Mouse (Mus musculus): ENCODE data around the gene Heca.
"Not testable (repeated sequence)": the region's sequence is repeated elsewhere in the genome, so short reads cannot be mapped to it uniquely, and the experiment has no call there.

Heca gene

DNA sequence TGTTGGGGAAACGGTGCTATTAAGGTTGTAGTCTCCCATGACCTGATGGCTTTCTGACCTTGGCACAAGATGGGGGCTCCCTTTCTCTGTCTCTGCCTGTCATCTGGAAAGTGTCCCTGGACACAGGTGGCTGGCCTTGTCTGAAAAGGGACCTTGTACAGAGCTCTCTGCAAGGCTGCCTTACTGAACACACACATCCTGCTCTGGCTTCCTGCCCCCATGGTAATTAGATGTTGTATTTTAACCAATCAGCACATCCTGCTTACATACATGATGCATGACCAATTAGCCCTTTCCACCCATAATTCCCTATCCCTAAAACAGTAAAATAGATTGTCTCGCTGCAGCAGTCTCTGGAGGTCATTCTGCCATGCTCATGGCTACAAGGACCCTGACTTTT lies 67.1 kb downstream of the Heca start:
- no peak for DNase-seq (ENCODE audit: low read depth, low spot score)

DNA sequence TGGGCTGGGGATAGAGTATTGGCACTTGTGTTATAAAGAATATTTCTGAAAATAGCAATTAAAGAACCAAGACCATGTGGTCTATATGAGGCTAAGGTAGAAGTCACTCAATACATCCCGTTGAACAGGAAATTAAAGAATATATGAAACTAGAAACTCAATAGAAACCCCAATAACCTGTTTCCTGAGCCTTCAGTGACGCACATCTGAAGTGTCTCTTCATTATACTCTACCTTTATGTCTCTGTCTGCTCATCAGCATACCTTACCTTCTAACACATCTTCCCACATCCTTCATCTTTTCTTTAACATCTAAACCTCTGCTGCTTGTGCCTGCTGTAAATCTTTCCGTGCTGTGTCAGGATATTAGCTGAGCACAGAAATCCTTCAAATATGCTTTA lies 67.8 kb downstream of the Heca start:
- no peak for DNase-seq (ENCODE audit: low read depth, low spot score)

GRCm38 (mm10) chr10:17878002-17878919 lies 69.6 kb downstream of the Heca start:
- peak; percentile 8 for DNase-seq (ENCODE audit: low read depth, low spot score)

GRCm38 (mm10) chr10:17869822-17870662 lies 77.8 kb downstream of the Heca start:
- peak; percentile 56 for DNase-seq (ENCODE audit: low read depth, low spot score)

- DNase-seq (ENCODE audit: low read depth, low spot score), result no peak
Observed at GRCm38 (mm10) chr10:17860701-17861480, 87.0 kb downstream of the Heca start.

DNA sequence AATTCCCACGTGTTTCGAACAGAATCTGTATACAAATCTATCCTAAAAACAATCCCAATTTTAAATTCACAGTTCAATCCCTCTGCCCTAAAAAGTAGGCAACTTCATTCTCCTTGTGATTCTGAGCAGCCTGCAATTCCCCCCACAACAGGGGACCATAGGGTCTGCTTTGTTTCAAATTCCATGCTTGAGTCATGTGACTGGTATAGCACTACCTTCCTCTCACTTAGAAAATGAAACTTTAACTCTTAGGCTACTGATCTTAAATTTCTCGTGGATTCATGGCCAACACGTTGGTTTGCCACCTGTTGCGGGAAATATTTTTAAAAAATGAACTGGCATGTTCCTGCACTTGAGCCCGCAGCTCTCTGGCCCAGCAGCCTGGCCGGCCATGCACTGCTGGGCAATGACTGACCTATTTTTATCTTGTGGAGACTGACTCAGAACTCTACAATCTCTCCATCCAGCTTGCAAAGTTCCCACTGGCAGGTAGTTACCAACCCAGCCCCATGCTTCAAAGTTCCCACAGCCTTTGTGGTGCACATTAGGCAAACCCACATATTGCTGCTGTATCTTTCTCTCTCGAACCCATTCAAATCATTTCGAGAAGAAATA lies 90.1 kb downstream of the Heca start:
- no peak for DNase-seq (ENCODE audit: low read depth, low spot score)

- DNase-seq (ENCODE audit: low read depth, low spot score), result no peak
Observed at GRCm38 (mm10) chr10:17844781-17845537, 102.9 kb downstream of the Heca start.

DNA sequence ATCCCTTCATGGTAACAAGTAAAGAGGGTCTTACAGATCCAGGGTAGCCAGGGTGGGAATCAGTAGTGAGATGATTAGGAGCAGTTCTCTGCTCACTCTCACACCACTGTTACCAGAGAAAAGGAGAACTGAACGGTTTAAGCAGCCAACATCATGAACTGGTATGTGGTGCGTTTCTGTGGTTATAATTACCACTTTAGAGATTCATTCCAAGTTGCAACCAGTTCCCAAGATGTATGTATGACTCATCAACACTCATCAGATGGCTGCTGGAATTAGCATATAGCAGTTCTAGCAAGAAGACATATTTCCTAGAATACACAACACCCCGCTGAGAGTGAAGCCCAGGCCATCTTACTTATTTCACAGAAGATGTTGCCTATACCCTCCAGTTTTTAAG lies 105.8 kb downstream of the Heca start:
- no peak for DNase-seq (ENCODE audit: low read depth, low spot score)

DNA sequence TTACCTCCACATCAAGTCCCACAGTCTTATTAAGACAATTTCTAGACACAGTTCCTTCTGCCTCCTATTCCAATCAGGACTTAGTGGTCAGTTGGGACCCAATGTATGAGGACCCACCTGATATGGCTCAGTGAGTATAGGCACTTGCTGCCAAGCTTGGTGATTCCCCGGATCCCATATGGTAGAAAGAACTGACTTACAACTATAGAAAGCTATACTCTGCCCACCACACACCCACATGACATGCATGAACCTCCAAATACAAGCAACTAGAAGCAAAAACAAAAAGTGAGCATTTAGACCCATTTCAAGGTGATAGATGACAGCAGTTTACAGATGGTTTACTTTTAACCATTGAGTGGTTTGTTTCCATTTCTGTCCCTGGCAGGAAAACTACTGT lies 111.6 kb downstream of the Heca start:
- DNase-seq (ENCODE audit: low read depth, low spot score), result no peak

DNA sequence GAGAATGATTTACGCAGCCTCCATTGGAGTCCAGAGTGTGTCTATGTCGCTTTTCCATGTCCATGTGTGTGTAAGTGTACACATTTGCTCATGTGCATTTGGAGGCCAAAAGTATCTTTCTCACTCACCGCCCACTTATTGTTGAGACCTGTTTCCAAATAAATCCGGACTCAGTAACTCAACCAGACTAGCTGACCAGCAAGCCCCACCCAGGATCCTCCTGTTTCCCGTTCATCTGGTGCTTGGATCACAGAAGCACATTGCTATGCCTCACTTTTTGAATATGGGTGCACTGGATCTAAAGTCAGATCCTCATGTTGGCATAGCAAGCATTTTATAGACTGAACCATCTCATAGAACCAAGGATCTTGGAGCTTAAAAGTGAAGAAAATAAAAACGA lies 112.8 kb downstream of the Heca start:
- no peak for DNase-seq (ENCODE audit: low read depth, low spot score)

DNA sequence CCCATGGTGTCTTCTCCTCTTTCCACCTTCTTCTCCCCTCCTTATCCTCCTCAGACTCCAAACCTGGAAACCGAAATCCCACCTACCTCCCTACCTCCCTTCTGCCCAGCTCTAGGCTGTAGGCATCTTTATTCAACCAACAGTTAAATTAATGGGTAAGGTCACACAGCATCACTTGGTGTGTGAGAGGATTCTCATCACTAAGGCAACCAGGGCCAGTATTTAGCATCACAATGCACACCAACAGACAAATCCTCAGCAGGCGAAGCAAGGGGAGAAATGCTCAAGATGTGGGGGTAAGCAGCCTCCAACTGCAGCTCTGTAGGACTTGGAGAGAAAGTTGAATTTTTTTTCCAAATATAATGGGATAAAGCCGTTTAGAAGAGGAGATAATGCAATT lies 116.8 kb downstream of the Heca start:
- DNase-seq (ENCODE audit: low read depth, low spot score), result peak; percentile 21

GRCm38 (mm10) chr10:17829205-17829604 lies 118.7 kb downstream of the Heca start:
- no peak for DNase-seq (ENCODE audit: low read depth, low spot score)

- peak; percentile 60 for DNase-seq (ENCODE audit: low read depth, low spot score)
Observed at GRCm38 (mm10) chr10:17827391-17827790, 120.5 kb downstream of the Heca start.

- DNase-seq (ENCODE audit: low read depth, low spot score), result not testable (repeated sequence)
Observed at GRCm38 (mm10) chr10:17820422-17820821, 127.4 kb downstream of the Heca start.

Measured in mesoderm, embryonic 11.5 days (tissue).